Mouse (Mus musculus) heart, postnatal 0 days (tissue): ENCODE data around the gene Cacna1e. TPM values are rescaled to one million over a fixed set of nuclear protein-coding genes. Genes with fewer than 3 reads are reported as not detected.

ENCODE experiments used
- ATAC-seq: fragments of 200-750 bp; cut with Nextera tagmentation; 2 replicates; pipeline ENCODE4 v1.8.0; 2017; ENCODE audit warnings: low read depth, moderate number of reproducible peaks, moderate library complexity; ENCODE audit not compliant: insufficient read depth
- DNase-seq: peaks from one replicate; pipeline ENCODE4 v3.0.0-alpha.2; 2016; ENCODE audit warnings: low spot score
- H3K27ac ChIP-seq: fragments of 300-500 bp; sonication (generic); 2 replicates; pipeline ENCODE4 v1.5.1; 2014; ENCODE audit warnings: low read depth, mild to moderate bottlenecking
- H3K27me3 ChIP-seq: fragments of 300-500 bp; sonication (generic); 2 replicates; pipeline ENCODE4 v1.6.1; 2014; ENCODE audit warnings: low read length, mixed read lengths; ENCODE audit not compliant: control insufficient read depth, insufficient read depth
- H3K36me3 ChIP-seq: fragments of 300-500 bp; sonication (generic); replicated peaks from 2 replicates; pipeline ENCODE4 v1.6.1; 2014; ENCODE audit warnings: low read length, mixed read lengths; ENCODE audit not compliant: control insufficient read depth, insufficient read depth
- H3K4me1 ChIP-seq: fragments of 300-500 bp; sonication (generic); 2 replicates; pipeline ENCODE4 v1.6.1; 2014; ENCODE audit warnings: antibody characterized with exemption; ENCODE audit not compliant: control insufficient read depth, insufficient read depth
- H3K4me2 ChIP-seq: fragments of 300-500 bp; sonication (generic); 2 replicates; pipeline ENCODE4 v1.6.1; 2014; ENCODE audit warnings: low read depth, mild to moderate bottlenecking, low read length, moderate library complexity
- H3K4me3 ChIP-seq: fragments of 300-500 bp; sonication (generic); 2 replicates; pipeline ENCODE4 v1.5.1; 2014; ENCODE audit warnings: low read depth, low read length
- H3K9ac ChIP-seq: fragments of 300-500 bp; sonication (generic); replicated peaks from 2 replicates; pipeline ENCODE4 v1.6.1; 2014; ENCODE audit warnings: low read depth, low read length, mixed read lengths
- H3K9me3 ChIP-seq: fragments of 300-500 bp; sonication (generic); replicated peaks from 2 replicates; pipeline ENCODE4 v1.6.1; 2016; ENCODE audit warnings: low read length; ENCODE audit not compliant: control insufficient read depth
- CTCF ChIP-seq: IDR thresholded peaks from 2 replicates; pipeline ENCODE4 v1.5.1; 2016; ENCODE audit warnings: antibody characterized with exemption, control low read depth, low read depth
- EP300 ChIP-seq: IDR thresholded peaks from 2 replicates; pipeline ENCODE4 v1.6.1; 2016; ENCODE audit warnings: antibody characterized with exemption, low read depth
- WGBS: fragments of 180-500 bp; shearing (Covaris S2); extraction: QIAGEN DNeasy Blood & Tissue Kit; methylation state at CpG from one replicate; pipeline ENCODE4 v1.1.7; 2014; 5-methylcytosine and 5-hydroxymethylcytosine counted together
- polyA plus RNA-seq: library from polyadenylated mRNA; unstranded; fragments of >200 nt; fragmentation: Nextera tagmentation; extraction: Ambion mirVana; gene quantifications from 2 replicates; pipeline ENCODE4 v1.2.1, GENCODE M21; 2015
- total RNA-seq: library from RNA; depleted of rRNA; stranded (reverse); fragments of >200 nt; gene quantifications from 2 replicates; pipeline ENCODE4 v1.2.3, GENCODE M21; 2014; ENCODE audit warnings: low replicate concordance

Cacna1e gene
- total and polyA plus RNA-seq, 2 experiments from 2014 or later, result 0.04 to 0.08 TPM

DNA sequence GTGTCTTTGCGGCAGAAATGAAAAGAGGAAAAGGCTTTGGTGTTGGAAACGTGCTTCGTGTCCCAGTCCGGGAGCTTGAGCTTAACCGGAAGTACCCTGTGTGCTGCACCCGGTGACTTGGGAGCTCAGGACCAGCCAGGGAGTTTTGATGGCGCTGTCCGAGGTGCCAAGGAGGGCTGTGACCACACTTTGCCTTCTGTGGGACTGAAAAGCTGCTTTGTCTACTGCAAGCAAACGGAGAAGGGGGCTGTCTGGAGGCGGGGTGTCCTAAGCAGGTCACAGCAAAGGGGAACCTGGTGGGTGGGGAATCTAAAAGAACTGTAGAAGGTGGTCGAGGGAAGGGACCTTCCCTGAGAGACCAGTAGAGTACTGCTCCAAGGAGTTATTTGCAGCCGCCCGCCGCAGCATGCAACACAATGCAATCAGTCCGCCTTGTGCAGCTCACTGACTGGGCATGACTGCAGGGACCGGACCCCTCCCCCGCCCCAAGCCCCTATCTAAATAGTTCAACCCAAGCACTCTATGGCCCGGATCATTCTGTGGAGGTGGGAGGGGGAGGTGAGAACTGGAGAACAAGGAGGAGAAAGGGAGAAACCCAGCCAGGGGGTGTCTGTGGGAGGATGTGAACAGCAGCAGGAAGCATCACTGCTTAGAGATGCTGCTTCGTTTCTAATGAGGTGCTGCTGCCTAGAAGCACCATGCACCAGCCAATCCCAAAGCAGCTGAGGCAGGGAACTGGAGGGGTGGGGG lies 160.6 kb downstream of the Cacna1e start:
- no peaks in the 10 kb centered on the region for H3K36me3 ChIP-seq
- H3K4me2 ChIP-seq, result no peak overlapping the region

DNA sequence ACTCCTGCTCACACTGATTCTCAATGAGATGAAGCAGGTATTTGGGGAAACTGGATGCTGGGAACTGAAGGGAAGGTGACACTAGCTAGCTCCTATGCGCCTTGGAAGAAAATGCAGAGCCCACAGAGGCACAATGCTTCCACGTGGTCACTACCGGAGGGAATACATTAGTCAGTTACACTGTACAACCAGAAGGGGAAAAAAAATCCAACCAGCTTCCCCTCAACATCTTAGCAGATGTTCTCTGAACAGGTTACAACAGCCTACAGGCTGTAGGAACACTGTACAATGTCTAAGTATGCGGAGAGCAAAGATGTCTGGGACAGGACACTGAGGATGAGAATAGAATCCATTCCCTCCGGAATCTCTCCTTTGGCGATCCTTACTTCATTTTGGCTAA lies 161.2 kb downstream of the Cacna1e start:
- peaks cover 55% of the 10 kb centered on the region for H3K27me3 ChIP-seq
- DNase-seq (no peak), ATAC-seq (no peak)
- no peak overlapping the region for H3K4me3 ChIP-seq
- H3K4me1 ChIP-seq, result no peaks in the 10 kb centered on the region
- H3K9me3 ChIP-seq, result no peaks in the 10 kb centered on the region
- no peak overlapping the region for H3K27ac ChIP-seq
- H3K36me3 ChIP-seq, result no peaks in the 10 kb centered on the region
- WGBS, result 34% methylated on average over 6 of the region's 6 CpGs
- H3K9ac ChIP-seq, result no peak overlapping the region
- no peak overlapping the region for H3K4me2 ChIP-seq
- no peak for TF ChIP-seq EP300
- TF ChIP-seq CTCF, result no peak

More for the DNA sequence above, 160.6 kb downstream of the Cacna1e start:
- 7% methylated on average over 19 of the region's 19 CpGs for WGBS
- Histone ChIP-seq H3K4me1 (no peaks in the 10 kb centered on the region), H3K9me3 (no peaks in the 10 kb centered on the region), H3K27me3 (peaks cover 62% of the 10 kb centered on the region), H3K4me3 (no peak overlapping the region), H3K9ac (no peak overlapping the region), H3K27ac (no peak overlapping the region)
- ATAC-seq, result no peak
- TF ChIP-seq EP300 (no peak), CTCF (no peak)
- no peak for DNase-seq

DNA sequence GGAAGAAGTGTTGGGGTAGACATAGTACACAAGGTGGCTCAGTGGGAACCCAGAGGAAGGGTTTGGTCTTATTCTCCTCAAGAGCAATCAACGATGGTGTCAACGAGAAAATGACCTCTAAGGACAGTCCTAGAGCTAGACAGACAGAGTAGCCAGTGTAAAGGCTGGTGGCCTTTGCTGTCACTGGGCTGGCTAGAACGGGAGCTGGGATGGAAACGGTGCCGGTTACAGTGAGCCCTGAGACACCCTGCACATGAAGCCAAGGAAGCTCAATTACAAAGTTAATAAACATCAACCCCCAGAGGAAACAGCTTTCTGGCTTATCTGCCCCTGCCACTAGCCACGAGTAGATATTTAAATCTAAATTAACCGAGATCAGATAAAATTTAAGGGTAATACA lies 168.7 kb downstream of the Cacna1e start:
- H3K4me2 ChIP-seq, result no peak overlapping the region
- DNase-seq (no peak), ATAC-seq (no peak)
- no peaks in the 10 kb centered on the region for H3K4me1 ChIP-seq
- H3K27ac ChIP-seq, result no peak overlapping the region
- no peaks in the 10 kb centered on the region for H3K9me3 ChIP-seq
- WGBS, result 63% methylated on average over 7 of the region's 7 CpGs
- H3K4me3 ChIP-seq, result no peak overlapping the region
- no peak for TF ChIP-seq EP300
- no peak for TF ChIP-seq CTCF
- no peak overlapping the region for H3K9ac ChIP-seq
- H3K27me3 ChIP-seq, result no peaks in the 10 kb centered on the region
- H3K36me3 ChIP-seq, result no peaks in the 10 kb centered on the region

DNA sequence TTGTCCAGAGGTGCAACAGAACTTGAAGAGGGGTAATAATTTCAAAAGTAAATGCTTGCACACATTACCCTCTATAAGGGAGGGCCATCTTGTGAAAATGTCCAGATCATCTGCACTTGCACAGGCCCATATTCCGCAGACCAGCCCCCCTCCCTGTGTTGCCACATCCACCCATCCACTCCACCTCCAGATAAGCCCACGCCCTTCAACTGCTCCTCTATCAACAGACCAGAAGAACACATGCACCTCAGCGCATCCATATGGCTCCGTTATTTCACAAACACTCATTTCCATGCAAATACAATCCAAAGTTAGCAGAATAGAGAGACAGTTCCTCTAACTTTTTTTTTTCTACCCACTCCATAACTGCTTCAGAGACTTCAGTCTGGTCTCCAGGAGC lies 171.6 kb downstream of the Cacna1e start:
- Histone ChIP-seq H3K4me2 (no peak overlapping the region), H3K27me3 (no peaks in the 10 kb centered on the region), H3K27ac (no peak overlapping the region), H3K9ac (no peak overlapping the region), H3K36me3 (no peaks in the 10 kb centered on the region), H3K4me1 (no peaks in the 10 kb centered on the region), H3K9me3 (no peaks in the 10 kb centered on the region), H3K4me3 (no peak overlapping the region)
- TF ChIP-seq EP300, result no peak
- TF ChIP-seq CTCF, result no peak
- WGBS, result 82% methylated on average over 4 of the region's 4 CpGs
- DNase-seq (no peak), ATAC-seq (no peak)

DNA sequence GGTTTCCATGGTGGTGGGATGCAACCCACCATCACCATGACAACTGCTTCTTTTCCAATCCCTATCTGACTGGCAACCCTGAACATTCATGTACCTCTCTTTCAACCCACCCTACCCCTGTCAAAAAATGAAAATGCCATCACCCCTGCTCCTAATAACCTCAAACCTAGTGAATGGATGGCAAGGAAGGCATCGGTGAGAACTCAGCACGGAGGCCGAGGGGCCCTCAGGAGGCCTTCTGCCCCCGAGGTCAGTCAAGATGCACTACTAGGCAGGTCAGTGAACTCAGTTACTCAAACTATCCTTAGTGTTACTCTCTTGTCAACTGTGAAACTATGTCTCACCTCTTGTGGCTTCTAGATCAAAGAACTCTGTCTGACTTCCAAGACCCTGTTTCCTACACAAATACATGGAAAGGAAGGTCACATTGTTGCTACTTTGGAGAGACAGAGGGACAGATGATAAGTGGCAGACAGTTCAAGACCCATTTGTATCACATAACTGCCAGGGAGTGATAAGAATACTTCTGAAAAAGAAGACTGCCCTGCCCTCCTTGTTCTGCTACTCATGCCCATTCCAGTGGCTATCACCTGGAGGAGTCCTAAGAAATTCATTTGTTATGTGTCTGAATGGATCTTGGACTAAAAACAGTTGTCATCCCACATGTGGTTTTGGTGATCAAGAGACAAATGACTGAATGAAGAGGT lies 176.6 kb downstream of the Cacna1e start:
- WGBS, result 83% methylated on average over 4 of the region's 4 CpGs
- TF ChIP-seq CTCF (no peak), EP300 (no peak)
- H3K27me3 ChIP-seq, result no peaks in the 10 kb centered on the region
- H3K9ac ChIP-seq, result no peak overlapping the region
- no peaks in the 10 kb centered on the region for H3K36me3 ChIP-seq
- H3K4me2 ChIP-seq, result no peak overlapping the region
- H3K27ac ChIP-seq, result no peak overlapping the region
- no peak for DNase-seq
- ATAC-seq, result no peak
- no peaks in the 10 kb centered on the region for H3K4me1 ChIP-seq
- H3K4me3 ChIP-seq, result no peak overlapping the region
- H3K9me3 ChIP-seq, result no peaks in the 10 kb centered on the region

DNA sequence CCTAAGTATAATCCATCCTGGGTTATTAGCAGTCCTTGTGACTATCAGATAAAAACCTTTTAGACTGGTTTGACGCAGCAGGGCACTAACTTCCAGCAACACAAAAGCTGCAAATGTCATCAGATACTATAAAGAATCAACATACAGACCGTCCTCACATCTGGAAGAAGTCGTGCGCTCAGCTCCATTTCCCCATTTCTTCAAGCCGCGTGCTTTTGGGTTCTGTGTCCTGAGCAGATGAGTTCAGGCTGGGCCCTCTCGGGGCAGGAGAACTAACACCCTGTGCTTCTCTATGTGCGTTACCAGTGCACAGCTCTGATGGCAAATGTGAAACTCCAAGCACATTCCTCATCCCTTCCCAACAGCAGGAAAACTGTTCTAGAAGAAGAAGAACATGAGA lies 177.3 kb downstream of the Cacna1e start:
- DNase-seq (no peak), ATAC-seq (no peak)
- Histone ChIP-seq H3K4me1 (no peaks in the 10 kb centered on the region), H3K4me3 (no peak overlapping the region), H3K27me3 (no peaks in the 10 kb centered on the region), H3K9me3 (no peaks in the 10 kb centered on the region), H3K4me2 (no peak overlapping the region), H3K36me3 (no peaks in the 10 kb centered on the region), H3K9ac (no peak overlapping the region), H3K27ac (no peak overlapping the region)
- 83% methylated on average over 8 of the region's 8 CpGs for WGBS
- TF ChIP-seq EP300 (no peak), CTCF (no peak)
